Mouse (Mus musculus) ES-Bruce4 (cell line): ENCODE results near the gene Arhgef25.

Experiments used
- CTCF ChIP-seq: IDR thresholded peaks from one replicate; pipeline ENCODE4 v1.8.1; 2011; ENCODE audit warnings: low read depth, low read length
- EP300 ChIP-seq: IDR thresholded peaks from 2 replicates; pipeline ENCODE4 v1.6.1; 2011; ENCODE audit warnings: low read depth, low read length; ENCODE audit not compliant: insufficient read depth
- POLR2A ChIP-seq: IDR thresholded peaks from one replicate; pipeline ENCODE4 v1.8.1; 2011; ENCODE audit warnings: low read length; ENCODE audit not compliant: insufficient read depth

- TF ChIP-seq POLR2A (no peak), EP300 (no peak), CTCF (no peak)
Observed at GRCm38 (mm10) chr10:127203106-127203505, 13.2 kb upstream of the Arhgef25 start.
